Mouse (Mus musculus): Measurements from ENCODE around the gene Ngdn.

- no peak for TF ChIP-seq HCFC1 (IDR thresholded peaks at IDR 0.05; ENCODE audit: low read depth, low read length)
- TF ChIP-seq CTCF (IDR thresholded peaks at IDR 0.05 in 2 of 3, conservative IDR thresholded peaks at IDR 0.05 in 1 of 3; ENCODE audit: control insufficient read depth in 1 of 3, insufficient read depth in 1 of 3, low read depth in 2 of 3, low read length in 3 of 3, poor library complexity in 1 of 3, severe bottlenecking in 1 of 3): no peak
These were observed 44.7 kb downstream of the Ngdn start for GRCm38 (mm10) chr14:55059931-55060330.
